Mouse (Mus musculus): ENCODE measurements around the gene Pdxp.

GRCm38 (mm10) chr15:78874989-78875388, 38.7 kb upstream of the Pdxp start:
- no peak for TF ChIP-seq CEBPB (IDR thresholded peaks at IDR 0.05; ENCODE audit: insufficient read depth, poor library complexity, severe bottlenecking)
- TF ChIP-seq POLR2A (IDR thresholded peaks at IDR 0.05; ENCODE audit: insufficient read length, low read depth) = no peak
- no peak for TF ChIP-seq E2F4 (IDR thresholded peaks at IDR 0.05; ENCODE audit: insufficient read depth)
- TF ChIP-seq MAX (IDR thresholded peaks at IDR 0.05; ENCODE audit: low read depth) = no peak
- no peak for TF ChIP-seq USF1 (IDR thresholded peaks at IDR 0.05; ENCODE audit: low read depth)
- no peak for TF ChIP-seq SRF (IDR thresholded peaks at IDR 0.05; ENCODE audit: control insufficient read depth, insufficient read length, low read depth)
- no peak for TF ChIP-seq POLR2AphosphoS2 (IDR thresholded peaks at IDR 0.05; ENCODE audit: insufficient read length, low read depth)
- TF ChIP-seq TCF12 (IDR thresholded peaks at IDR 0.05; ENCODE audit: insufficient read depth, poor library complexity, severe bottlenecking) = no peak
